Mouse (Mus musculus) ES-E14 (cell line): ENCODE results near the gene Rbm12. TPM values are rescaled to one million over a fixed set of nuclear protein-coding genes. Genes with fewer than 3 reads are reported as not detected.

Experiments used
- DNase-seq: peaks from one replicate; pipeline ENCODE4 v3.0.0-alpha.2; 2013; ENCODE audit warnings: low read depth, low spot score
- H3K27ac ChIP-seq: 2 replicates; pipeline ENCODE4 v1.5.1; 2012; ENCODE audit warnings: low read depth, mild to moderate bottlenecking, low read length, moderate library complexity, mixed read lengths; ENCODE audit not compliant: poor library complexity, insufficient read depth, severe bottlenecking
- H3K36me3 ChIP-seq: 2 replicates; pipeline ENCODE4 v1.6.1; 2012; ENCODE audit warnings: mild to moderate bottlenecking, low read length, moderate library complexity, mixed read lengths; ENCODE audit not compliant: control insufficient read depth, poor library complexity, insufficient read depth, severe bottlenecking
- H3K4me1 ChIP-seq, 2 experiments: fragments of 150-350 bp in 1 of 2; sonication (generic) in 1 of 2; 2 replicates each; pipeline ENCODE4 v1.6.1; 2012; ENCODE audit warnings: low read length in 2 of 2, mild to moderate bottlenecking in 1 of 2, mixed read lengths in 1 of 2; ENCODE audit not compliant: control insufficient read depth in 2 of 2, insufficient read depth in 2 of 2, poor library complexity in 1 of 2
- H3K4me3 ChIP-seq, 2 experiments: fragments of 150-350 bp in 1 of 2; sonication (generic) in 1 of 2; 2 replicates each; pipeline ENCODE4 v1.5.1; 2012; ENCODE audit warnings: low read length in 2 of 2, low read depth in 1 of 2, mild to moderate bottlenecking in 1 of 2, mixed read lengths in 1 of 2; ENCODE audit not compliant: insufficient read depth in 1 of 2, poor library complexity in 1 of 2, severe bottlenecking in 1 of 2
- H3K9ac ChIP-seq: 2 replicates; pipeline ENCODE4 v1.6.1; 2012; ENCODE audit warnings: low read depth, mild to moderate bottlenecking, low read length, mixed read lengths; ENCODE audit not compliant: poor library complexity, insufficient read depth, severe bottlenecking
- H3K9me3 ChIP-seq: fragments of 150-350 bp; sonication (generic); 2 replicates; pipeline ENCODE4 v1.6.1; 2012; ENCODE audit warnings: low read depth, mild to moderate bottlenecking, low read length; ENCODE audit not compliant: control insufficient read depth, insufficient read depth
- CHD2 ChIP-seq: IDR thresholded peaks from 2 replicates; pipeline ENCODE4 v1.6.1; 2014; ENCODE audit warnings: mild to moderate bottlenecking, low read depth, low read length, inconsistent platforms
- HCFC1 ChIP-seq: IDR thresholded peaks from 2 replicates; pipeline ENCODE4 v1.6.1; 2012; ENCODE audit warnings: low read length, inconsistent platforms, borderline replicate concordance; ENCODE audit not compliant: insufficient read depth
- MAFK ChIP-seq: IDR thresholded peaks from 2 replicates; pipeline ENCODE4 v1.6.1; 2014; ENCODE audit warnings: mild to moderate bottlenecking, low read depth, low read length, inconsistent platforms; ENCODE audit not compliant: insufficient read depth
- ZC3H11A ChIP-seq: IDR thresholded peaks from 2 replicates; pipeline ENCODE4 v1.6.1; 2012; ENCODE audit warnings: low read depth, mild to moderate bottlenecking, inconsistent platforms, low read length, borderline replicate concordance
- ZNF384 ChIP-seq: IDR thresholded peaks from 2 replicates; pipeline ENCODE4 v1.6.1; 2012; ENCODE audit warnings: low read depth, low read length, inconsistent platforms
- in situ Hi-C, 2 experiments: fragments of 600-800 bp; cut with MboI; formaldehyde crosslinking; loops; one replicate each; pipeline ENCODE4 v1.15.1; 2025; ENCODE audit warnings: low sequenced_read_pairs in 2 of 2, inconsistent platforms in 1 of 2; ENCODE audit not compliant: unreplicated experiment in 2 of 2
- total RNA-seq: library from RNA; depleted of rRNA; stranded (reverse); fragments of 300-350 nt; gene quantifications from 2 replicates; pipeline ENCODE4 v1.2.3, GENCODE M21; 2012

Gene Rbm12
- total RNA-seq, 1 experiment = 22.1 TPM

GRCm38 (mm10) chr2:156079183-156079560 is 32.6 kb downstream of the Rbm12 start:
- H3K9me3 ChIP-seq = no peaks in the 10 kb centered on the region
- H3K9ac ChIP-seq = no peak overlapping the region
- H3K4me3 ChIP-seq = no peak overlapping the region
- TF ChIP-seq ZC3H11A (no peak), HCFC1 (no peak), ZNF384 (no peak), CHD2 (no peak), MAFK (no peak)
- in situ Hi-C loops = no loop called here
- no peak for DNase-seq
- no peak overlapping the region for H3K27ac ChIP-seq
- peaks cover 20% of the 10 kb centered on the region; the same call in 1 of the 2 replicates for H3K36me3 ChIP-seq
- H3K4me1 ChIP-seq = peaks cover 4 to 8% of the 10 kb centered on the region in 2 experiments; a peak in 3 of 4 replicates

- in situ Hi-C loops = no loop called here
- Histone ChIP-seq H3K36me3 (peaks cover 26% of the 10 kb centered on the region; the same call in 1 of the 2 replicates), H3K27ac (no peak overlapping the region), H3K9ac (no peak overlapping the region), H3K9me3 (no peaks in the 10 kb centered on the region), H3K4me1 (peaks cover 4 to 11% of the 10 kb centered on the region in 2 experiments; a peak in 3 of 4 replicates), H3K4me3 (no peak overlapping the region)
- TF ChIP-seq HCFC1 = no peak
- TF ChIP-seq MAFK = no peak
- TF ChIP-seq CHD2 = no peak
- TF ChIP-seq ZC3H11A = no peak
- no peak for TF ChIP-seq ZNF384
- DNase-seq = no peak
Measured at GRCm38 (mm10) chr2:156078421-156079182, 33.2 kb downstream of the Rbm12 start.

- TF ChIP-seq MAFK (no peak), ZC3H11A (no peak), ZNF384 (no peak), CHD2 (no peak), HCFC1 (no peak)
- H3K27ac ChIP-seq = no peak overlapping the region
- H3K4me3 ChIP-seq = no peak overlapping the region
- H3K4me1 ChIP-seq = peaks cover 4 to 11% of the 10 kb centered on the region in 2 experiments; a peak in 3 of 4 replicates
- H3K9ac ChIP-seq = no peak overlapping the region
- peaks cover 26% of the 10 kb centered on the region; the same call in 1 of the 2 replicates for H3K36me3 ChIP-seq
- in situ Hi-C loops = no loop called here
- no peak for DNase-seq
- H3K9me3 ChIP-seq = no peaks in the 10 kb centered on the region
Measured at GRCm38 (mm10) chr2:156077461-156077860, 34.3 kb downstream of the Rbm12 start.

DNA sequence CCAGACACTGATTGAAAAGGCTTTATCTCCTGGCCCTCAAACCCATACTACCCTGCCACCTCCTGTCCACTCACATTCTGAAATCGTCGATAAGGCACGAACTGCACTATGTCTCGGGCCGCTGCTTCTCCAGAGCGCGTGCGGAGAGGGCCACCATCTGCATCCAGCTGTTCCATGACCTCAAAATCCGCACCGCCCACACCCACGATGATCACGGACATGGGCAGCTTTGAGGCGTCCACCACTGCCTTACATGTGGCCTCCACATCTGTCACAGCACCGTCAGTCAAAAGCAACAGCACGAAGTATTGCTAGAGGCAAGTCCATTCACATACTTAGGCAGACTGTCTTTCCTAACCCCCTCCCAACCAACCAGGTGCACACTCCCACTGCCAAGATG is 38.1 kb downstream of the Rbm12 start:
- Histone ChIP-seq H3K36me3 (peaks cover 22% of the 10 kb centered on the region; the same call in 1 of the 2 replicates), H3K4me1 (peaks cover 2 to 7% of the 10 kb centered on the region in 2 experiments; a peak in 3 of 4 replicates), H3K9ac (no peak overlapping the region), H3K4me3 (no peak overlapping the region; a peak in 1 of 4 replicates), H3K27ac (no peak overlapping the region), H3K9me3 (no peaks in the 10 kb centered on the region)
- DNase-seq = no peak
- TF ChIP-seq ZNF384 (no peak), CHD2 (no peak), ZC3H11A (no peak), HCFC1 (no peak), MAFK (no peak)
- in situ Hi-C loops = no loop called here
